Mouse (Mus musculus): Measurements from ENCODE around the gene Adcy2.

- TF ChIP-seq CTCF (conservative IDR thresholded peaks at IDR 0.05; ENCODE audit: low read length) (peak; percentile 18; the same call in 1 of the 2 replicates), NANOG (IDR thresholded peaks at IDR 0.05; ENCODE audit: borderline replicate concordance, low read length) (no peak)
Observed at GRCm38 (mm10) chr13:68601184-68601583, 398.2 kb downstream of the Adcy2 start.
